Mouse (Mus musculus) liver, postnatal 0 days (tissue): ENCODE data around the gene Pnp. TPM values are rescaled to one million over a fixed set of nuclear protein-coding genes. Genes with fewer than 3 reads are reported as not detected.

Experiments
- ATAC-seq: fragments of 200-750 bp; cut with Nextera tagmentation; 2 replicates; pipeline ENCODE4 v1.8.0; 2017; ENCODE audit warnings: mild to moderate bottlenecking, moderate library complexity
- DNase-seq: peaks from one replicate; pipeline ENCODE4 v3.0.0-alpha.2; 2016
- H3K27ac ChIP-seq: fragments of 300-500 bp; sonication (generic); 2 replicates; pipeline ENCODE4 v1.5.1; 2014; ENCODE audit warnings: antibody characterized with exemption, moderate library complexity, mild to moderate bottlenecking, low read depth
- H3K27me3 ChIP-seq: fragments of 300-500 bp; sonication (generic); 2 replicates; pipeline ENCODE4 v1.6.1; 2014; ENCODE audit warnings: low read length, control low read depth, mixed read lengths; ENCODE audit not compliant: insufficient read depth
- H3K36me3 ChIP-seq: fragments of 300-500 bp; sonication (generic); replicated peaks from 2 replicates; pipeline ENCODE4 v1.6.1; 2014; ENCODE audit warnings: mild to moderate bottlenecking, control low read depth, low read length, moderate library complexity, mixed read lengths; ENCODE audit not compliant: insufficient read depth
- H3K4me1 ChIP-seq: fragments of 300-500 bp; sonication (generic); 2 replicates; pipeline ENCODE4 v1.6.1; 2014; ENCODE audit warnings: antibody characterized with exemption, mild to moderate bottlenecking, control low read depth; ENCODE audit not compliant: insufficient read depth
- H3K4me2 ChIP-seq: fragments of 300-500 bp; sonication (generic); 2 replicates; pipeline ENCODE4 v1.6.1; 2014; ENCODE audit warnings: low read depth, mild to moderate bottlenecking, low read length, moderate library complexity, mixed read lengths
- H3K4me3 ChIP-seq: fragments of 300-500 bp; sonication (generic); 2 replicates; pipeline ENCODE4 v1.5.1; 2014; ENCODE audit warnings: low read depth, low read length
- H3K9ac ChIP-seq: fragments of 300-500 bp; sonication (generic); replicated peaks from 2 replicates; pipeline ENCODE4 v1.6.1; 2014; ENCODE audit warnings: mild to moderate bottlenecking, moderate library complexity
- H3K9me3 ChIP-seq: fragments of 300-500 bp; sonication (generic); 2 replicates; pipeline ENCODE4 v1.6.1; 2016; ENCODE audit warnings: mild to moderate bottlenecking, control low read depth, low read length, mixed read lengths
- CTCF ChIP-seq: sonication (generic); IDR thresholded peaks from 2 replicates; pipeline ENCODE4 v1.5.1; 2016; ENCODE audit warnings: antibody characterized with exemption, low read depth
- EP300 ChIP-seq: IDR thresholded peaks from 2 replicates; pipeline ENCODE4 v1.6.1; 2016; ENCODE audit warnings: antibody characterized with exemption, low read depth, mild to moderate bottlenecking
- WGBS: fragments of 180-500 bp; shearing (Covaris S2); extraction: QIAGEN DNeasy Blood & Tissue Kit; methylation state at CpG from one replicate; pipeline ENCODE4 v1.1.7; 2014; ENCODE audit not compliant: insufficient replicate concordance; 5-methylcytosine and 5-hydroxymethylcytosine counted together
- polyA plus RNA-seq: library from polyadenylated mRNA; unstranded; fragments of >200 nt; fragmentation: Nextera tagmentation; extraction: Ambion mirVana; gene quantifications from 2 replicates; pipeline ENCODE4 v1.2.1, GENCODE M21; 2015

Pnp gene
- polyA plus RNA-seq, 1 experiment from 2014 or later = 66.4 TPM

GRCm38 (mm10) chr14:50987668-50988067 is 56.8 kb downstream of the Pnp start:
- Histone ChIP-seq H3K36me3 (no peaks in the 10 kb centered on the region), H3K9ac (no peak overlapping the region), H3K27ac (no peak overlapping the region), H3K4me1 (peaks cover 5% of the 10 kb centered on the region; the same call in 1 of the 2 replicates), H3K9me3 (peaks cover 2% of the 10 kb centered on the region; the same call in 1 of the 2 replicates), H3K4me2 (no peak overlapping the region), H3K4me3 (no peak overlapping the region), H3K27me3 (no peaks in the 10 kb centered on the region)
- DNase-seq (no peak), ATAC-seq (peak; percentile 33)
- peak; percentile 51; the same call in 1 of the 2 replicates for TF ChIP-seq EP300
- TF ChIP-seq CTCF = no peak
- 76% methylated on average over 2 of the region's 2 CpGs for WGBS

GRCm38 (mm10) chr14:50991037-50991436 is 60.2 kb downstream of the Pnp start:
- H3K4me2 ChIP-seq = peak overlapping the region; percentile 7
- DNase-seq = no peak
- no peaks in the 10 kb centered on the region for H3K36me3 ChIP-seq
- H3K27ac ChIP-seq = 0 out of 2 replicates have a peak overlapping the region, but pooled peaks have one; percentile 29
- WGBS = 62% methylated on average over 3 of the region's 3 CpGs
- TF ChIP-seq CTCF (no peak), EP300 (no peak)
- no peaks in the 10 kb centered on the region for H3K9me3 ChIP-seq
- no peak overlapping the region for H3K9ac ChIP-seq
- H3K4me3 ChIP-seq = no peak overlapping the region
- peaks cover 5% of the 10 kb centered on the region for H3K4me1 ChIP-seq
- no peaks in the 10 kb centered on the region for H3K27me3 ChIP-seq
- peak; percentile 73 for ATAC-seq

- Histone ChIP-seq H3K27me3 (no peaks in the 10 kb centered on the region), H3K4me3 (no peak overlapping the region), H3K4me2 (no peak overlapping the region), H3K27ac (peak overlapping the region; percentile 50), H3K36me3 (no peaks in the 10 kb centered on the region), H3K4me1 (peaks cover 14% of the 10 kb centered on the region), H3K9me3 (no peaks in the 10 kb centered on the region), H3K9ac (no peak overlapping the region)
- WGBS = 30% methylated on average over 3 of the region's 3 CpGs
- DNase-seq (no peak), ATAC-seq (no peak)
- TF ChIP-seq EP300 (no peak), CTCF (no peak)
Measured at GRCm38 (mm10) chr14:50997088-50997487, 66.2 kb downstream of the Pnp start.

GRCm38 (mm10) chr14:50997999-50998666 is 67.3 kb downstream of the Pnp start:
- Histone ChIP-seq H3K4me3 (no peak overlapping the region), H3K4me1 (peaks cover 14% of the 10 kb centered on the region), H3K27ac (peak overlapping the region; percentile 50; the same call in 1 of the 2 replicates), H3K4me2 (no peak overlapping the region), H3K9ac (no peak overlapping the region), H3K9me3 (no peaks in the 10 kb centered on the region), H3K27me3 (no peaks in the 10 kb centered on the region), H3K36me3 (no peaks in the 10 kb centered on the region)
- ATAC-seq (peak; percentile 50; the same call in 1 of the 2 replicates), DNase-seq (no peak)
- TF ChIP-seq EP300 = 0 out of 2 replicates have a peak, but pooled peaks have one; percentile 17
- no peak for TF ChIP-seq CTCF
- WGBS = 41% methylated on average over 2 of the region's 2 CpGs

- Histone ChIP-seq H3K36me3 (no peaks in the 10 kb centered on the region), H3K27me3 (no peaks in the 10 kb centered on the region), H3K4me1 (peaks cover 9% of the 10 kb centered on the region; the same call in 1 of the 2 replicates), H3K9me3 (no peaks in the 10 kb centered on the region), H3K4me3 (no peak within 1 kb of the TSS), H3K4me2 (no peak within 1 kb of the TSS), H3K27ac (peak within 1 kb of the TSS; percentile 58), H3K9ac (no peak within 1 kb of the TSS)
- TF ChIP-seq CTCF (no peak), EP300 (no peak)
- WGBS = 74% methylated on average over 8 of the region's 8 CpGs
- DNase-seq (no peak), ATAC-seq (no peak)
Measured at GRCm38 (mm10) chr14:51007152-51007801, 76.4 kb downstream of the Pnp start, which contains the start of gene Rnase10. Gene Rnase10 (plus strand): TSS chr14:51007751.
